Mouse (Mus musculus) embryonic facial prominence, embryonic 15.5 days (tissue): ENCODE measurements around the gene Tmem74b. TPM values are rescaled to one million over a fixed set of nuclear protein-coding genes. Genes with fewer than 3 reads are reported as not detected.

Source experiments
- ATAC-seq: fragments of 200-750 bp; cut with Nextera tagmentation; 2 replicates; pipeline ENCODE4 v1.8.0; 2017; ENCODE audit warnings: low read depth, moderate TSS enrichment; ENCODE audit not compliant: insufficient number of reproducible peaks, low FRiP score, low TSS enrichment
- H3K27ac ChIP-seq: fragments of 300-500 bp; sonication (generic); replicated peaks from 2 replicates; pipeline ENCODE4 v1.5.1; 2015; ENCODE audit warnings: mild to moderate bottlenecking, inconsistent platforms
- H3K27me3 ChIP-seq: fragments of 300-500 bp; sonication (generic); 2 replicates; pipeline ENCODE4 v1.6.1; 2015; ENCODE audit warnings: inconsistent platforms
- H3K36me3 ChIP-seq: fragments of 300-500 bp; sonication (generic); 2 replicates; pipeline ENCODE4 v1.6.1; 2015; ENCODE audit warnings: mild to moderate bottlenecking, inconsistent platforms
- H3K4me1 ChIP-seq: fragments of 300-500 bp; sonication (generic); 2 replicates; pipeline ENCODE4 v1.6.1; 2015; ENCODE audit warnings: inconsistent platforms
- H3K4me2 ChIP-seq: fragments of 300-500 bp; sonication (generic); replicated peaks from 2 replicates; pipeline ENCODE4 v1.6.1; 2015; ENCODE audit warnings: mild to moderate bottlenecking, inconsistent platforms
- H3K4me3 ChIP-seq: fragments of 300-500 bp; sonication (generic); replicated peaks from 2 replicates; pipeline ENCODE4 v1.5.1; 2015; ENCODE audit warnings: mild to moderate bottlenecking, inconsistent platforms
- H3K9ac ChIP-seq: fragments of 300-500 bp; sonication (generic); 2 replicates; pipeline ENCODE4 v1.6.1; 2015; ENCODE audit warnings: inconsistent platforms
- H3K9me3 ChIP-seq: fragments of 300-500 bp; sonication (generic); replicated peaks from 2 replicates; pipeline ENCODE4 v1.6.1; 2016; ENCODE audit warnings: inconsistent platforms
- WGBS: fragments of 180-500 bp; shearing (Covaris S2); methylation state at CpG from one replicate; pipeline ENCODE4 v1.1.7; 2015; 5-methylcytosine and 5-hydroxymethylcytosine counted together
- polyA plus RNA-seq: library from polyadenylated mRNA; unstranded; fragments of >200 nt; fragmentation: Nextera tagmentation; extraction: Ambion mirVana; gene quantifications from 2 replicates; pipeline ENCODE4 v1.2.1, GENCODE M21; 2015

The Tmem74b gene
- polyA plus RNA-seq, 1 experiment from 2014 or later: 2.8 TPM

- Histone ChIP-seq H3K27me3 (no peaks in the 10 kb centered on the region), H3K4me2 (no peak overlapping the region), H3K4me1 (no peaks in the 10 kb centered on the region), H3K36me3 (peaks cover 13% of the 10 kb centered on the region), H3K27ac (no peak overlapping the region), H3K9ac (no peak overlapping the region), H3K4me3 (no peak overlapping the region), H3K9me3 (no peaks in the 10 kb centered on the region)
- no peak for ATAC-seq
- 27% methylated on average over 3 of the region's 3 CpGs for WGBS
Measured at GRCm38 (mm10) chr2:151712647-151713046, 10.8 kb downstream of the Tmem74b start.

GRCm38 (mm10) chr2:151715526-151715925, 13.7 kb downstream of the Tmem74b start:
- Histone ChIP-seq H3K4me1 (no peaks in the 10 kb centered on the region), H3K4me2 (no peak overlapping the region), H3K9ac (no peak overlapping the region), H3K27me3 (no peaks in the 10 kb centered on the region), H3K4me3 (no peak overlapping the region), H3K9me3 (no peaks in the 10 kb centered on the region), H3K27ac (no peak overlapping the region), H3K36me3 (peaks cover 40% of the 10 kb centered on the region)
- no peak for ATAC-seq
- 94% methylated on average over 4 of the region's 4 CpGs for WGBS

GRCm38 (mm10) chr2:151716318-151717055, 14.7 kb downstream of the Tmem74b start:
- H3K9ac ChIP-seq: no peak overlapping the region
- peaks cover 44% of the 10 kb centered on the region for H3K36me3 ChIP-seq
- no peak overlapping the region for H3K27ac ChIP-seq
- H3K4me1 ChIP-seq: no peaks in the 10 kb centered on the region
- H3K9me3 ChIP-seq: no peaks in the 10 kb centered on the region
- no peak overlapping the region for H3K4me3 ChIP-seq
- no peak for ATAC-seq
- H3K27me3 ChIP-seq: no peaks in the 10 kb centered on the region
- 82% methylated on average over 2 of the region's 2 CpGs for WGBS
- H3K4me2 ChIP-seq: no peak overlapping the region

GRCm38 (mm10) chr2:151724094-151724493, 22.3 kb downstream of the Tmem74b start:
- Histone ChIP-seq H3K27me3 (no peaks in the 10 kb centered on the region), H3K4me3 (no peak overlapping the region), H3K4me1 (no peaks in the 10 kb centered on the region), H3K4me2 (no peak overlapping the region), H3K27ac (no peak overlapping the region), H3K36me3 (peaks cover 64% of the 10 kb centered on the region), H3K9me3 (no peaks in the 10 kb centered on the region), H3K9ac (no peak overlapping the region)
- WGBS: 90% methylated on average over 2 of the region's 2 CpGs
- ATAC-seq: no peak

- peaks cover 46% of the 10 kb centered on the region for H3K36me3 ChIP-seq
- no peak overlapping the region for H3K4me2 ChIP-seq
- H3K9me3 ChIP-seq: no peaks in the 10 kb centered on the region
- no peaks in the 10 kb centered on the region for H3K27me3 ChIP-seq
- ATAC-seq: no peak
- H3K4me1 ChIP-seq: no peaks in the 10 kb centered on the region
- no peak overlapping the region for H3K9ac ChIP-seq
- WGBS: 85% methylated on average over 8 of the region's 8 CpGs
- H3K4me3 ChIP-seq: no peak overlapping the region
- H3K27ac ChIP-seq: no peak overlapping the region
Measured at GRCm38 (mm10) chr2:151733151-151733865, 31.5 kb downstream of the Tmem74b start.

- H3K4me3 ChIP-seq: no peak overlapping the region
- H3K4me2 ChIP-seq: no peak overlapping the region
- ATAC-seq: no peak
- no peaks in the 10 kb centered on the region for H3K9me3 ChIP-seq
- no peak overlapping the region for H3K27ac ChIP-seq
- H3K4me1 ChIP-seq: peaks cover 15% of the 10 kb centered on the region
- no peaks in the 10 kb centered on the region for H3K27me3 ChIP-seq
- no peak overlapping the region for H3K9ac ChIP-seq
- 96% methylated on average over 6 of the region's 6 CpGs for WGBS
- peaks cover 24% of the 10 kb centered on the region for H3K36me3 ChIP-seq
Measured at GRCm38 (mm10) chr2:151735422-151735821, 33.6 kb downstream of the Tmem74b start.

- no peak overlapping the region for H3K9ac ChIP-seq
- no peak for ATAC-seq
- 0 out of 2 replicates have a peak, but pooled peaks cover 5% of the 10 kb centered on the region for H3K27me3 ChIP-seq
- 85% methylated on average over 4 of the region's 4 CpGs for WGBS
- no peak overlapping the region for H3K4me2 ChIP-seq
- no peaks in the 10 kb centered on the region for H3K9me3 ChIP-seq
- peaks cover 16% of the 10 kb centered on the region for H3K4me1 ChIP-seq
- no peak overlapping the region for H3K4me3 ChIP-seq
- peaks cover 14% of the 10 kb centered on the region for H3K36me3 ChIP-seq
- H3K27ac ChIP-seq: no peak overlapping the region
Measured at GRCm38 (mm10) chr2:151738460-151738859, 36.7 kb downstream of the Tmem74b start.

GRCm38 (mm10) chr2:151739081-151739480, 37.3 kb downstream of the Tmem74b start:
- H3K4me2 ChIP-seq: no peak overlapping the region
- WGBS: 90% methylated on average over 3 of the region's 3 CpGs
- no peak for ATAC-seq

GRCm38 (mm10) chr2:151739505-151739904, 37.7 kb downstream of the Tmem74b start:
- Histone ChIP-seq H3K27ac (no peak overlapping the region), H3K27me3 (peaks cover 11% of the 10 kb centered on the region; the same call in 1 of the 2 replicates), H3K9ac (no peak overlapping the region), H3K4me2 (peak overlapping the region; percentile 69; the same call in 1 of the 2 replicates), H3K4me3 (no peak overlapping the region), H3K36me3 (0 out of 2 replicates have a peak, but pooled peaks cover 4% of the 10 kb centered on the region), H3K4me1 (peaks cover 16% of the 10 kb centered on the region), H3K9me3 (no peaks in the 10 kb centered on the region)
- 85% methylated on average over 7 of the region's 7 CpGs for WGBS
- ATAC-seq: no peak

More at GRCm38 (mm10) chr2:151739081-151739480, 37.3 kb downstream of the Tmem74b start:
- H3K9ac ChIP-seq: no peak overlapping the region
- H3K4me1 ChIP-seq: peaks cover 16% of the 10 kb centered on the region
- peaks cover 8% of the 10 kb centered on the region for H3K36me3 ChIP-seq
- peaks cover 11% of the 10 kb centered on the region; the same call in 1 of the 2 replicates for H3K27me3 ChIP-seq
- no peak overlapping the region for H3K27ac ChIP-seq
- no peak overlapping the region for H3K4me3 ChIP-seq
- H3K9me3 ChIP-seq: no peaks in the 10 kb centered on the region

- H3K4me3 ChIP-seq: peak overlapping the region; percentile 97
- H3K9me3 ChIP-seq: no peaks in the 10 kb centered on the region
- no peaks in the 10 kb centered on the region for H3K36me3 ChIP-seq
- H3K4me2 ChIP-seq: peak overlapping the region; percentile 69
- peaks cover 11% of the 10 kb centered on the region; the same call in 1 of the 2 replicates for H3K27me3 ChIP-seq
- WGBS: under 1% methylated on average over 61 of the region's 61 CpGs
- H3K9ac ChIP-seq: peak overlapping the region; percentile 76
- peak overlapping the region; percentile 80 for H3K27ac ChIP-seq
- H3K4me1 ChIP-seq: peaks cover 16% of the 10 kb centered on the region
- peak; percentile 89 for ATAC-seq
Measured at GRCm38 (mm10) chr2:151740741-151741526, 39.1 kb downstream of the Tmem74b start.

GRCm38 (mm10) chr2:151742084-151742483, 40.3 kb downstream of the Tmem74b start:
- no peak for ATAC-seq
- Histone ChIP-seq H3K27me3 (peaks cover 14% of the 10 kb centered on the region; the same call in 1 of the 2 replicates), H3K4me1 (peaks cover 16% of the 10 kb centered on the region), H3K9me3 (no peaks in the 10 kb centered on the region), H3K9ac (no peak overlapping the region), H3K36me3 (no peaks in the 10 kb centered on the region), H3K4me2 (no peak overlapping the region), H3K4me3 (no peak overlapping the region), H3K27ac (no peak overlapping the region)
- 97% methylated on average over 1 of the region's 1 CpGs for WGBS
